Mouse (Mus musculus) frontal cortex, adult 2 months (tissue): Measurements from ENCODE around the gene Nmral1. TPM values are rescaled to one million over a fixed set of nuclear protein-coding genes. Genes with fewer than 3 reads are reported as not detected.
"Not testable (repeated sequence)": the region's sequence is repeated elsewhere in the genome, so short reads cannot be mapped to it uniquely, and the experiment has no call there.

Source experiments
- DNase-seq, 2 experiments: peaks; one replicate each; pipeline ENCODE4 v3.0.0; 2022; ENCODE audit warnings: low spot score in 1 of 2; ENCODE audit errors: extremely low spot score in 1 of 2
- polyA plus RNA-seq: library from polyadenylated mRNA; depleted of rRNA; stranded (reverse); fragments of >200 nt; gene quantifications from 2 replicates; pipeline ENCODE4 v1.2.3, GENCODE M21; 2012; rRNA removed

Nmral1 gene
- polyA plus RNA-seq, result 18.5 and 22.1 TPM in 2 replicates

DNA sequence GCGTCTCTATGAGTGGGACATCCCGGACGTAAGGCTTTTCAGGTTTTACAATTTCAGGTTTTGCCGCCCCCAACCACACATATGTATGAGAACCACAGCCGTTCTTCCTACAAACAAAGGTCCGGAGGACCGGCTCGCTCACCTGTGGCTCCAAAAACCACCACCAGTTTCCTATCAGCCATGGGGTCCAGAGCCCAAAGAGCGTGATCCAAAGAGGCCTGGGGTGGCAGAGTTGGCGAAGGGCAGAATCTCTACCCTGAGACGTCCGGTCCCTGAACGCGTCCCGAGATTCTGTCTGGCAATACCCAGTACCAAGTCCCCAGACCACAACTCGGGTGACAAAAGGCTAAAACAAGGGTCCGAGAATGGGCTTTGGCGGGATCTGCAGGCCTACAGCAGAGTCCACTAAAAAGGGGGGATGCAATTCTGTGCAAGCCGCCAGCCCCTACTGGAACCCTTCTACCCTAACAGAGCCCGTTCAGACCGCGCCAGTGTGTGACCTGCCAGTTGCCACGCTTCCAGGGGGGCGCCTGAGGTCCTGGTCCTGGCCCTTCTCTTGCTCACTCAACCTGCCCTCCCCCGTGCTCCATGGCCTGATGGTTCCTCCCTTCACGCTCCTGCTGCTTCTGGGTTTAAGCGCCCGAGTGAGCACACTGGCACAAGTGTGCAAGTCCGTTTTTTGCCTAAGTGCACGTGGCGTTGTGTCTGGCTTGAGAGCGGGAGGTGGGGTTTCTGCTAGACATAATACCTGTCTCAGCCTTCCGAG, at the start of gene Nmral1:
TSS of gene Nmral1 (minus strand) at position 604 of the 766 bp plus-strand sequence.
- peak; percentile 28 to 50 for DNase-seq

DNA sequence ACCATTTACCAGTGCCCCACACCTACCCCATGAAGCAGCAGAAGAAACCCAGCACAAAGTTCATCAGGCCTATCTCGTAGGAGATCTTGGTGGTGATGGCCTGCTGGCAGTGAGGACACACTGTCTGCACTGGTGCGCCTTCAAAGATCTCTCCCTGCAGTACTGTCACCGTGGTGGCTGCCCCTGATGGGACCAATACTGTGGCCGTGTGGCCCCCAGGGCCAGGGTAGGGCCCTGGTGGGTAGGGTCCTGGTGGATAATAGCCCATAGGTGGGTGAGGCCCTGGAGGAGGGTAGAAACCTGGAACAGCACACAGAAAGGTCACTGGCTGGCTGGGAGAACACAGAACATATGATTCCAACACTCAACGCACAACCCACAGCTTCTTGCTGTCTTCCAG, 49.6 kb upstream of the Nmral1 start:
- no peak for DNase-seq

DNA sequence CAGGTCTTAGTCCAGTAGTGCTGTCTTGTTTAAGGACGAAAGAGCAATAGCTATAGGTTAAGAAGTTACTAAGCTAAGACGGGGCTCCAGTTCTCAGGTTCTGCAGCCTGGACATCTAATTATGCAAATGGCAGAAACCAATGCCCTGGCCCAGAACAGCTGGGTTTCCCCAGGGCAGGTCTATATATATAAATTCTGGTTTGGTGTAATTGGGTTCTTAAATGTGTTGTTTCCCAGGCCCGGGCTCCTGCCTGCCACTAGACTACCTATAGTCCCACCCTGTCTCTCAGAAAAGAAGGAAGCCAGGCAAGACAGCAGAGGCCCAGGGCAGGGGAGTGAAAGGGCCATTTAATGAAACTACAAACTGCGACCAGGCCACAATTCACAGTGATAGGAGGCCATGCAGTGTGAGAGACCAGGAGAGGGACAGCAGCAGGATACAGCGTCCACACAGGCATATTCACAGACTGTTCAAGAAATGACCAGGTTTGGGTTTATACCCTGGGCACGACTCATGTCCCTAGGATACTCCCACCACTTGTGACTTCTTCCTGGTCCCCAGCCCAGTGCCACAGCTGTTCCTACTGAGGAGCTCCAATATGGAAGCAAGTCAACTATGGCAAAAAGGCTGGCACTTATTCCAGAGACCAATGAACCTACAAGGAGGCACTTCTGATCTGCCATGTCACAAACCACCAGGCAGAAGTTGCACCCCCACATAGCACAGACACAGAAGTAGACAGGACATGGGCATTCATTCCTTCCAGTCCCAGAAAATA, 48.0 kb upstream of the Nmral1 start:
- no peak for DNase-seq

DNA sequence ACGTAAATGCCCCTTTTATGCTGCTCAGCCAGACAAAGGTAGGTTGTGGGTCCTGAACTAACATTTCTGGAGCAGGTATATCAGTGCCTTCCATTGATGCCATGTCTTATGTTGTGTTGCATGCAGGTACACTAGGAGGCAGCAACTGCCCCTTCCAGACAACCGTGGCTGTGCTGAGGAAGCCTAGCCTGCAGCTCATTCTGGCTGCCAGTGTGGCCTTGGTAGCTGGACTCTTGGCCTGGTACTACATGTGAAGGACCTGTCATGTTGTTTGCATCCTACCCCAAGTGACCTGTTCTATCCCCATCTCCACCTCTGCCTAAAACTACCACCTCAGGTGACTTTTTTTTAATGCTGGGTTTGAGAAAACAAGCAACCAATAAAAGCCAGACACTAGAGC, 46.7 kb upstream of the Nmral1 start:
- DNase-seq, result no peak

DNA sequence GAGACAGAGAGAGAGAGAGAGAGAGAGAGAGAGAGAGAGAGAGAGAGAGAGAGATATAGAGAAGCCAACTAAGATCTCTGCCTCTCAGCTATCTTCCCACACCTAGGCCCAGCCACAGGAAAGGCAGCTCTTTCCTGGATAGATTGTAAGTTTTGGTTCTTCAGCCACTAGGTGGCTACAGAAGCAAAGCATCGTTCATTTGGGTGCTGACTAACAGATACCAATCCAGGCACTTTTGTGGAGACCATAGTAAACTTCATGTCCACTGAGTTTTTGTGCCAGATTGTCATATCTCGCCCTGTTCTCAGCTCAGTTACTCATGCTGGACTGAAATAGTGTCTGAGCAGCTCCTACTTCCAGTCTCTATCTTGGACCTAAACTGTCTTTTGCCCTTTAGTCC, 44.1 kb upstream of the Nmral1 start:
- DNase-seq, result peak in 1 of 2 experiments; percentile 74

DNA sequence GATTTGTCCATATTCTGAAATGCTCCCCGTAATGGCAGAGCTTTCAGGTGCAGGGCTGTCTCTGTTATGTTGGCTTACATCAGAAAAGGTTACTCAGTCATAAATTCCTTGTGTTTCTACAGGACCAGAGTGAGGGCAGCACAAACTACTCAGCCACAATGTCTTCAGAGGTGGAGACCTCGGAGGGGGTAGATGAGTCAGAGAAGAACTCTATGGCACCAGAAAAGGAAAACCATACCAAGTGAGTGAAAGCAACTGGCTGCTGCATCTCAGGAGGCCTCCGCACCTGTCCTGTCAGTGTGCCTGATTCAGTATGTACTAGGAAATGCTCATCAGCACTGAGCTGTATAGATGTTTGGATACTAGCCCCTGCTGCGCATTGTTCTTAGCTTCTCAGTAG, 43.3 kb upstream of the Nmral1 start:
- DNase-seq, result no peak

DNA sequence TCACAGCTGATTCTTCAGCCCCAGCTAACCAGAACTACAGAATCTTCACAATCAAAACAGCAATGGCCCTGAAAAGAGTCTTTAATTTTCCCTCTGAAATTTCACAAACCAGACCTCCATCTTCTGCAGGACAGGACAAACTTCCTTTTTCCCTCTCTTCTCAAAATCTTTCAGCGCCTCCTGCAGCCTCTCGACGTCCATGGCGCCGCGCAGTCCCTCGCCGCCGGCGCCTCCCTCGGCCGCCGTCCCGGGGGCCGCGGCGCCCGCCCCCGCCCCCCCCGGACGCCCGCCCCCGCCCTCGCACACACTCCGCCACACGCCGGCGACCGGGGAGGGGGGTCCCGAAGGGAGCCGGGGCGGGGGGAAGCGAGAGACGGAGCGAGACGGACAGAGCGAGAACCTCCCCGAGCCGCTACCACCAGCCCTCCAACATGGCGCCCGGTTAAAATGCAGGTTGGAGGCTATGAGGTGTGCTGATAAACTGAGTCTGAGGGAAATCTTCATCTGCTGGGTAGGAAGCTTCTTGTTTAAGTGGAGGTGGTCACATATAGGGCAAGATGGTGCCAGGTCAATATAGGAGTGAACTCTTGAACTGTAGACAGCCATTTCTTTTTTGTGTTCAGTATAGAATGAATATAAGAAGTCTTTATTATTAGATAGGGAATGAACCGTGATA, 37.6 kb upstream of the Nmral1 start:
- DNase-seq, result not testable (repeated sequence)

DNA sequence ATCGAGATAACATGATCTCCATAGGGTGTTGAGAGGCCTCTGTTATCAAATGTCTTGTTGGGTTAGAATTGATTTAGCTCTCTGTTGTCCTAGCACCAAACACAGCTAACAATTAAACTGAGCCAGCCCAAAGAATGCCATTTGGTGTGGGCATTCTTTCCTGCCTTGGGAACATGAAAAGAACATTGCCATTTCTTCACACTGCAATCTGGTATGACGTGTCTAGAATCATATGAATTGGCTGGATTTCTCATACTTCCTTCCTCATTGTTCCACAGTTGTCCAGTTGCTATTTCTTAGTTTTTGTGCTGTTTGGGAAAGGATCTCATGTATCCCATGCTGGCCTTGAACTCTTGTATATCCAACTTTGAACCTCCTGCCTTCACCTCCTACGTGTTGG, 34.9 kb upstream of the Nmral1 start:
- no peak for DNase-seq

DNA sequence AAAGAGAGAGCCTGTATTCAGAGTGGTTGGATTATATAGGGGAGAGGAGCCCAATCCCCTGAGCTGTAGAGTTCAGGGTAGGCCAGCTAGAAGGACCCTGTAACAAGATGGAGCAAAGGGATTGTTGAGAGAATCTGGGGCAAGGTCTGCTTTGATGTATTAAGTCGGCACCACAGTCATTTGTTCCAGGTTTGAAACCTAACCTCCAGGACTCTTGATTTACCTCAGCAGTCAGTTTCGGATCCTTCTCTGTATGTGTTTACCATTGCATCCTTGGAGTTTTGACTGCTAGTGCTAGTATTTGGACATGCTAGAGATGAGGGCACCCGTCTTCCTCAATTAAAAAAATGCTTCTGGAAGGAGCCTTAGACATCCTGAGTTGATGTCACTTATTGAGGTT, 33.0 kb upstream of the Nmral1 start:
- DNase-seq, result no peak

DNA sequence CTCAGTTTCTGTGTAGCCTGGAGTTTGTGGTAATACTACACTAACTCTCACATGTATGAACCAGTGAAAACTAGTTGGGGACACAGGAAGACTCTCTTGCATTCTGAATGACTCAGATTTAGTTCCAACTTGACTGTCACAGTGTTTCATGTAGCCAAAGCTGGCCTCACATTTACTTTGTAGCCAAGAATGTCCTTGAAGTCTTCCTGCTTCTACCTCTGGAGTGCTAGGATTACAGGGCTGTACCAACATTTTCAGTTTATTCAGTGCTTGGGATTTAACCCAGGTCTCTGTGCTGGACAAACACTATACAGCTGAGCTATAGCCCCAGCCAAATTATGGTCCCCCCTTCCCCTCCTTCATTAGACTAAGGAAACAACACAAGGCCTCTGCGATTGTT, 23.0 kb upstream of the Nmral1 start:
- DNase-seq, result no peak

DNA sequence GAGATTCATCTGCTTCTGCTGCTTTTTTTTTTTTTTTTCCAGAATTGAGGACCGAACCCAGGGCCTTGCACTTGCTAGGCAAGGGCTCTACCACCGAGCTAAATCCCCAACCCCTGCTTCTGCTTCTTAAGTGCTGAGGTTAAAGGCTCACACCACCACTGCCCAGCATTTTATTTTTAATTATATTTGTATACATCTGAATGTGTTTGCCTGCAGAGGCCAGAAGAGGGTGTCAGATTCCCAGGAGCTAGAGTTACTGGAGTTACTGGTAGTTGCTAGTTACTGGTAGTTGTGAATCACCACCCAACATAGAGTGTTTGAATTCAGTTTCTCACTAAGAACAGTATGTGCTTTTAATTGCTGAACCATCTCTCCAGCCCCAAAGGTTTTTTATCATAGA, 20.8 kb upstream of the Nmral1 start:
- DNase-seq, result no peak

DNA sequence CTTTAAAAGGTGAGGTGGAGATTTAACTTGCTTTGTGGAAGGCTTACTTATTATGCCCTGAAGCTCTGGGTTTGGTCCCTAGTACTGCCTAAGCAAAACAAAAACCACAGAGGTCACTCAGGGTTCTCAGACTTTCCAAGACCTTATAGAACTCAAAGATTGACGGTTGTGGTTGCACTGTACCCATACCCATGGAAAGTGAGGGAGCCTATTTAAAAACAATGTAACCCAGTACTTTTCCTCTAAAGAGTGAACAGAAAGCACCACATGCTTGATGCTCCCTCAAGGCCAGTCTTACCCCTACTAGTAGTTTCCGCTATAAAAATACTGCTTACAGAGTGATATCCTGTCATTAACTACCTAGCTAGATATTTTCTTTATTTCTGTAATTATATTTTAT, 17.1 kb upstream of the Nmral1 start:
- DNase-seq, result no peak

DNA sequence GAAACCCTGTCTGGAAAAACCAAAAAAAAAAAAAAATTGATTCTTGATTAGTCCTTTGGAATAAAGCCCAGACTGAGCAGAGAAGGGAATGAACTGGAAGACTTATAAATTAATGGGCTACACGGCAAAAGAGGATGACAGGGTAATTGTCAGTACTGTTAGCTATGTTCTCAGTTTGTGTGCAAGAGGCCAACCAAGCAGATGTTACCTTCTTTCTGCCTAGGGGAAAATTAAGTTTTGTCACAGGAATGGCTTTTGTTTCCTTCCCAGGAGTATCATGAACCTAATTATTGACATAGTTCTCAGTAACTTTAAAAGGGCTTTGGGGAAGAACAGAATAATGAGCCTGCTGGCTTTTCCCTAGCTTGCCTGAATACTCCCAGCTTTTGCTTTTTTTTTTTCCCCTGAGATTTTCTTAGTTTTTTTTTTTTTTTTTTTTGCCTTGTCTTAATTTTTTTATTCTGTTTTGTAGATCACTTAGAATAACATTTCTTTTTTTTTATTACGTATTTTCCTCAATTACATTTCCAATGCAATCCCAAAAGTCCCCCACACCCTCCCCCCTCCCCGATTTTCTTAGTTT, 11.7 kb upstream of the Nmral1 start:
- no peak for DNase-seq

DNA sequence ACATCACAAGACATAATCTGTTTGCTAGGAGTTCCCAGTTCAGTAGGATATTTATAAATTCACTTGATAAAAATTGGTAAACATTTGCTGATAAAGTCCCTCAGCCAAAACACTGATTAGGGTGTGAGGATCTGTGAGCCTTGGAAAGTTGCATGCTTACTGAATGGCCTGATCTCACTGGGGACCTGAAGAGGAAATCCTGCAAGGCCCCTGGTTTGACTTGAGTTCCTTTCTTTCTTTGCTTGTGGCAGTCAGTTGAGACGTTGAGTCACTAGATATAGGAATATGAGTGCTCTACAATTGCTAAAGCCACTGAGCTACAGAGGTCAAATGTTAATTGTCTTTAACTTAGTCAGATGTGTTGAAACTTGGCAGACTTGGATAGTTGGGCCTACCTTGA, 8.8 kb upstream of the Nmral1 start:
- no peak for DNase-seq

DNA sequence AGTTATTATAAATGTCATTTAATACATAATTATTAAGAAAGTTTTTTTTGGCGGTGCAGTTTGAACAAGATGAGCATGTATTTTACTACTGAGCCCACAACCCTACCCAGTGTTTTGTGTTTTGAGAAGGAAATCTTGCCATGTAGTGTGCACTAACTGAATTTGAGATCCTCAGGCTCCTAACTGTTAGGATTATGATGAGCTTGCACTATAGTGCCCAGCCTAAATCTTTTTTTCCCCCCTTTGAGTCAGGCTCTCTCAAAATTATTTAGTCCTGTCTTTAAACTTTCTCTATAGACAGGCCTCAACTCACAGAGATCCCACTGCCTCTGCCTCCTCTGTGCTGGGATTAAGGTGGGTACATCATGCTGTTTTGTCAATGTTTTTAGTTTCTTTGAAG, 8.4 kb upstream of the Nmral1 start:
- DNase-seq, result no peak

DNA sequence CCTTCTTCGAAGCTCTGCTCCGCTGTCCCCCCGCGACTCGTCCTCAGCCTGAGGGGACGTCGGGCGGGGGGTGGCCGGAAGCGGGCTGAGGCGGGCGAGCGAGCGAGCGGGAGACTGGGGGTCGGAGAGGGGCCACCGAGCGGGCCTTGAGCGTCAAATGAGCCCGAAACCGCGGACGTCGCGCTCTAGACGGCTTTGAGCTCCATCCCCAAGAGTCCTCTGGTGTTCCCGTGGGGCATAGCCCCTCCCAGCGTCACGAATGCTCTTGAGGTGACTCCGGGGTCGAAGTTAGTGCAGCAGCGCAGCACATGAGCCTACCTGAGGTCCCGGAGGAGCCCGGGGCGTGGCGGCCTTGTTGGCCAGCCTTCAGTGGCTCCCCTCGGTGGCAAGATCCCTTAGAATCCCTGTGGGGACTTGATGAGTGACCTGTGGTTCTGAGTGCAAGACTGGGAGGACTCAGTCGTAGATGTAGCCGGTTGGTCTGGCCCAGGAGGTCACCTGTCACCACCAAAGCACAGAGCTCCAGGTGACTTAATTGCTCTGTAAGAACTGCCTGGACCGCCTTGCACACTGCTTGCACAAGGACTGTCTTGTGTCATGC, 7.5 kb upstream of the Nmral1 start:
- DNase-seq, result no peak

DNA sequence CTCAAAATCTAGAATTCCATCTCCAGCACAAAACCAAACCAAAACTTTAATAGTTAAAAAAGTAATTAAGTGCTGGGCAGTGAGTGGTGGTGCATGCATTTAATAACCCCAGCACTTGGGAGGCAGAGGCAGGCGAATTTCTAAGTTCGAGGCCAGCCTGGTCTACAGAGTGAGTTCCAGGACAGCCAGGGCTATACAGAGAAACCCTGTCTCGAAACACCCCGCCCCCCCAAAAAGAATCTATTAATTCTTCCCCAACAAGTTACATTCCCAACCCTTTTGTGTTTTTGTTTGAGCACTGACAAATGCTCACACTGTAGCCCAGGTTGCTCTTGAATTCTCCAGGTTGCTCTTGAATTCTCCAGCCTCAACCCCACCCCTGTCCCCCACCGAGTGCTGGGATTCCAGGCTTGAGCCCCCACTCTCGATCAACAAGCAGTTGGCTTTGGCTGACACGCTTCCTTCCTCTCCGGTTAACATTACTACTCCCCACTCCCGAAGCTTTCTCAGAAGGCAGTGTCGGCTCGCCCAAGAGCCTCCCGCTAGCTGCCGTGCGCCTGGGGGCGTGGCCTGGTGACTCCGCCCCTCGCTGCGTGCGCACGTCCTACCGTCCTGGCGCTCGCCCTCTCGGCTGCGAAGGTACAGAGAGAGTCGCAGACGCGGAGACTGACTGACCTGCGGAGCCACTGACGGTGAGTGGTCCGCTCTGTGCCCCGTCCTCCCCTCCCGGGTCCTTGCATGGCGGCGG, 6.8 kb upstream of the Nmral1 start, which contains the start of gene Hmox2:
TSS of gene Hmox2 (plus strand) at position 582 of the 748 bp plus-strand sequence.
- peak; percentile 67 to 93 for DNase-seq

DNA sequence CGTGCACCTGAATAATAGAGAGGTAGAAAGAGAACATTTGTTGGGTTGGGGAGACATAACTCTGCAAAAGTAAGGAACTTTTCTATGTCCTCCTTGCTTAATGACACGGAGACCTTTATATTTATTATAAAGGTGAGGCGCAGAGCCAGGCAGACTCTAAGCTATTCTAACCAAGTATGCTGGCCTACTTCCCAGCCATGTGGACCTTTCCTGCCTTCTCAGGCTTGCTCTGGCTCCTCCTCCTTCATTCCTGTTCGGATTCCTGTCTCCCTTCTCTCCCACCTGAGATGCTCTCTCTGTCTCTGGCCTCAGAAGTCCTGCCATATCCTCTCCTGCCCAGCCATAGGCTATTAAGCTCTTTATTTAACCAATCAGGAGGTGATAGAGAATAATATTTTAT, 6.1 kb upstream of the Nmral1 start:
- DNase-seq, result no peak

DNA sequence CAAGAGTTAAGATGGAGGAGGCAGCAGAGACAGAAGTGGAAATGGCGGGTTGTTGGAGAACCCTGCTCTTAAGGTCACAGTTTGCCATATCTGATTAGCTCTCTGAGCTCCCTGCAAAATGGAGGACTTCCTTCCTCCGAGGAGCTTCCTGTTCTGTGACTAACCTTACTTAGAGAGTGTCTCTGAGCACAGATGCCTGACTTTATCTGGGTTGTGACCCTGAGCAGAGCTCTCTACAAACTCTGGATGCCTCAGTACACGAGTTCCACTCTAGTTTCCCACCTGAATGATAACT, 3.7 kb upstream of the Nmral1 start:
- no peak for DNase-seq
